Mouse (Mus musculus): ENCODE results near the gene Plekha8.

Gene Plekha8

GRCm38 (mm10) chr6:54643181-54643580 lies 48.3 kb downstream of the Plekha8 start:
- no peak for DNase-seq (ENCODE audit: low spot score)

GRCm38 (mm10) chr6:54655471-54656095 lies 60.7 kb downstream of the Plekha8 start:
- no peak for DNase-seq (ENCODE audit: low spot score)

- no peak for DNase-seq (ENCODE audit: low spot score)
These were observed 63.0 kb downstream of the Plekha8 start for GRCm38 (mm10) chr6:54657861-54658260.

GRCm38 (mm10) chr6:54669868-54670267 lies 75.0 kb downstream of the Plekha8 start:
- DNase-seq (ENCODE audit: low spot score) = no peak

- DNase-seq (ENCODE audit: low spot score) = no peak
These were observed 78.0 kb downstream of the Plekha8 start for GRCm38 (mm10) chr6:54672901-54673300.

GRCm38 (mm10) chr6:54679686-54680085 lies 84.8 kb downstream of the Plekha8 start:
- peak; percentile 65 for DNase-seq (ENCODE audit: low spot score)

- DNase-seq (ENCODE audit: low spot score) = peak; percentile 98
These were observed 86.2 kb downstream of the Plekha8 start, which contains the start of gene Mturn for GRCm38 (mm10) chr6:54680891-54681745. Mturn (plus strand) TSS chr6:54681624.

- DNase-seq (ENCODE audit: low spot score) = peak; percentile 24
These were observed 87.0 kb downstream of the Plekha8 start for GRCm38 (mm10) chr6:54681746-54682428.

- DNase-seq (ENCODE audit: low spot score) = no peak
These were observed 89.2 kb downstream of the Plekha8 start for GRCm38 (mm10) chr6:54684085-54684484.

- no peak for DNase-seq (ENCODE audit: low spot score)
These were observed 90.2 kb downstream of the Plekha8 start for GRCm38 (mm10) chr6:54685103-54685502.

- no peak for DNase-seq (ENCODE audit: low spot score)
These were observed 90.9 kb downstream of the Plekha8 start for GRCm38 (mm10) chr6:54685716-54686395.

GRCm38 (mm10) chr6:54686946-54687737 lies 92.2 kb downstream of the Plekha8 start:
- no peak for DNase-seq (ENCODE audit: low spot score)

GRCm38 (mm10) chr6:54688467-54689323 lies 93.8 kb downstream of the Plekha8 start:
- DNase-seq (ENCODE audit: low spot score) = no peak

- no peak for DNase-seq (ENCODE audit: low spot score)
These were observed 94.8 kb downstream of the Plekha8 start for GRCm38 (mm10) chr6:54689686-54690085.

GRCm38 (mm10) chr6:54690838-54691237 lies 95.9 kb downstream of the Plekha8 start:
- DNase-seq (ENCODE audit: low spot score) = no peak

GRCm38 (mm10) chr6:54691368-54692116 lies 96.6 kb downstream of the Plekha8 start:
- no peak for DNase-seq (ENCODE audit: low spot score)

- no peak for DNase-seq (ENCODE audit: low spot score)
These were observed 97.3 kb downstream of the Plekha8 start for GRCm38 (mm10) chr6:54692201-54692600.

- no peak for DNase-seq (ENCODE audit: low spot score)
These were observed 98.4 kb downstream of the Plekha8 start for GRCm38 (mm10) chr6:54693286-54693685.
